Mouse (Mus musculus): Measurements from ENCODE around the gene Itgae.

DNA sequence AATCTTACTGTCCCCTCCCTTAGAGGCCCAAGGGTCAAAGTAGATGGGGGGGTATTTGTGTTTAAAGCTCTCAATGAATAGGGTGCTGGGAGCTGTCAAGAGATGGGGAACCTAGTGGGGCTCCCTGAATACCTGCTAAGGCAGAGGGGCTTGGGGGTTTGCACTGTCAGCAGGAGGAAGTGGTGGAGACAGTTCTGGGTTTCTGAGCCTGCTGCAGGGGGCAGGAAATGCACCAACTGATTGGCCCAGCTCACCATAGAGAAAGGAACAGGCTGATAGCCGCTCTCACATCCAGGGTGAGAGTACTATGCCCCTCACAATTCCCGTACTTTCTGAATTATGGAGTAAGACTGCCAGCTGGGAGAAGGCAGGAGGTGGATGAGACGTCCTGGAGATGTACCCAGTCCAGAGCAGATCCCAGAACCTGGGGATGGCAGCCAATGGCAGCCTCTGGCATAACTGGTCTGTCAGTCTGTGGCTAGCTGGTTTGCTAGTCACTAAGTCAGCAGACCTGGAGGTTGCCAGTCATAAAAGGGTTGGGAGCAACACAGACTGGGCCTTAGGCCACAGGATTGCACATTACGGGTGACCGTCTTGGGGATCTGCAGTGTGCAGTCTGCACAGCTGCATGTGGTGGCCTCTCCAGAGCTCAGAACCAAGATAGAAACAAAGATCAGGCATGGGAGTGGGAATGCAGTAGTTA lies 18.0 kb downstream of the Itgae start:
- TF ChIP-seq CTCF (IDR thresholded peaks at IDR 0.05) (no peak), POLR2A (IDR thresholded peaks at IDR 0.05; ENCODE audit: insufficient read depth, low read depth, low read length) (no peak), EP300 (IDR thresholded peaks at IDR 0.05; ENCODE audit: insufficient read depth, low read depth, low read length) (no peak)
